Mouse (Mus musculus) CH12.LX (cell line): ENCODE measurements around the gene Gm20441.

ENCODE experiments used
- ETS1 ChIP-seq: conservative IDR thresholded peaks from 2 replicates; pipeline ENCODE4 v1.6.1; 2012; ENCODE audit warnings: low read depth, mild to moderate bottlenecking, inconsistent platforms, low read length, improper control_type of control experiment, moderate library complexity
- MXI1 ChIP-seq: IDR thresholded peaks from 2 replicates; pipeline ENCODE4 v1.6.1; 2011; ENCODE audit warnings: mild to moderate bottlenecking, low read depth, low read length, improper control_type of control experiment
- RAD21 ChIP-seq: IDR thresholded peaks from 2 replicates; pipeline ENCODE4 v1.6.1; 2011; ENCODE audit warnings: low read depth, mild to moderate bottlenecking, low read length, improper control_type of control experiment, moderate library complexity
- ZC3H11A ChIP-seq: IDR thresholded peaks from 2 replicates; pipeline ENCODE4 v1.6.1; 2012; ENCODE audit warnings: low read depth, mild to moderate bottlenecking, inconsistent platforms, low read length, improper control_type of control experiment

- TF ChIP-seq MXI1 = no peak
- TF ChIP-seq RAD21 = no peak
- TF ChIP-seq ETS1 = no peak
- no peak for TF ChIP-seq ZC3H11A
Measured at GRCm38 (mm10) chr10:75823782-75824181, 43.0 kb upstream of the Gm20441 start.
